ENCODE assay signal across 8 mouse cellular contexts in the genomic region with DNA sequence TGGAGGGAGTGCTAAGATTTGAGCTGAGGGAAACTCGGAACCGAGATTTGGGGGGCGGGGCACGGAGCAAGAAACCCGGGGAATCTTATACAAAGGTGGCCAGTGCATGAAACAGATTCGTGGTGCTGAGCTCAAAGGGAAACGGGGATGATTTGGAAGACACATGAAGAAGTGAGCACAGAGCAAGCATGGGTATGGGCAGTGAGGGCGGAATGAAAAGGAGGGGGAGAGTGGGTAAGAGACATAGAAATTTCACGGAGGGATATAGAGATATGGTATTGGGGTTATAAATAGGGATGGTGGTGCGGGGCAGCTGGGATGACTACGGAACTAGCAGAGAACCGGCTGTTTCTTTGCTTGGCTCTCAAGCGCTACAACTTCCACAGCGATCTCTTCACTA. TPM values are rescaled to one million over a fixed set of nuclear protein-coding genes. Genes with fewer than 3 reads are reported as not detected.
DNase-seq lines count a peak whose midpoint lies in the region; ATAC-seq and TF ChIP-seq lines count a peak whose summit lies in the region.

No protein-coding gene starts in this region.

- peak overlapping the region; percentile 74 for H3K4me2 ChIP-seq in heart, postnatal 0 days (ENCODE audit: low read depth, low read length)
- peak overlapping the region; percentile 42 for H3K4me2 ChIP-seq in embryonic facial prominence, embryonic 12.5 days (replicated peaks)

- H3K9me3 ChIP-seq in heart, postnatal 0 days (replicated peaks; ENCODE audit: control insufficient read depth, low read length): no peaks in the 10 kb centered on the region
- no peaks in the 10 kb centered on the region for H3K9me3 ChIP-seq in E14TG2a.4 (ENCODE audit: low read length)
- H3K9me3 ChIP-seq in embryonic facial prominence, embryonic 12.5 days: no peaks in the 10 kb centered on the region

- H3K27ac ChIP-seq in heart, postnatal 0 days (ENCODE audit: low read depth): no peak overlapping the region
- H3K27ac ChIP-seq in embryonic facial prominence, embryonic 12.5 days: peak overlapping the region; percentile 86
- no peak overlapping the region for H3K27ac ChIP-seq in olfactory bulb, adult 2 months (ENCODE audit: insufficient read depth, low read depth, low read length)

- H3K36me3 ChIP-seq in heart, postnatal 0 days (replicated peaks; ENCODE audit: control insufficient read depth, insufficient read depth, low read length): no peaks in the 10 kb centered on the region
- H3K36me3 ChIP-seq in E14TG2a.4 (ENCODE audit: insufficient read depth, low read length): no peaks in the 10 kb centered on the region
- no peaks in the 10 kb centered on the region for H3K36me3 ChIP-seq in embryonic facial prominence, embryonic 12.5 days

- H3K4me3 ChIP-seq in heart, postnatal 0 days (ENCODE audit: low read depth, low read length): peak overlapping the region; percentile 50
- H3K4me3 ChIP-seq in E14TG2a.4 (replicated peaks; ENCODE audit: low read length): peak overlapping the region; percentile 77
- H3K4me3 ChIP-seq in embryonic facial prominence, embryonic 12.5 days: peak overlapping the region; percentile 49
- H3K4me3 ChIP-seq in olfactory bulb, adult 2 months (ENCODE audit: insufficient read depth, low read depth, low read length): peak overlapping the region; percentile 58

- TF ChIP-seq CTCF in heart, postnatal 0 days (IDR thresholded peaks at IDR 0.05; ENCODE audit: low read depth): no peak
- no peak for TF ChIP-seq CTCF in E14TG2a.4 (conservative IDR thresholded peaks at IDR 0.05; ENCODE audit: low read length)
- no peak for TF ChIP-seq CTCF in olfactory bulb, adult 2 months (IDR thresholded peaks at IDR 0.05; ENCODE audit: insufficient read depth, low read depth, low read length)

- no peaks in the 10 kb centered on the region for H3K27me3 ChIP-seq in heart, postnatal 0 days (ENCODE audit: control insufficient read depth, insufficient read depth, low read length)
- H3K27me3 ChIP-seq in E14TG2a.4 (ENCODE audit: insufficient read depth, low read length): peaks cover 11% of the 10 kb centered on the region
- no peaks in the 10 kb centered on the region for H3K27me3 ChIP-seq in embryonic facial prominence, embryonic 12.5 days

- intact Hi-C loops in left cerebral cortex, postnatal 25 days (cut with DNase I): no loop called here

- TF ChIP-seq POLR2A in olfactory bulb, adult 2 months (IDR thresholded peaks at IDR 0.05; ENCODE audit: insufficient read depth, low read depth, low read length): no peak

- TF ChIP-seq EP300 in heart, postnatal 0 days (IDR thresholded peaks at IDR 0.05; ENCODE audit: low read depth): no peak

- no peak for DNase-seq in heart, postnatal 0 days (ENCODE audit: low spot score)
- DNase-seq in heart, adult 11 months: no peak
- peak; percentile 8 to 31 for DNase-seq in left cerebral cortex, postnatal 25 days (ENCODE audit: low spot score in 2 of 2)
- no peak for DNase-seq in spleen, postnatal 14 days (ENCODE audit: low spot score in 2 of 2)
- no peak for DNase-seq in adipocyte (ENCODE audit: low spot score)

- ATAC-seq in heart, postnatal 0 days (ENCODE audit: insufficient read depth, low read depth): no peak
- peak; percentile 69; the same call in 1 of the 2 replicates for ATAC-seq in embryonic facial prominence, embryonic 12.5 days (ENCODE audit: insufficient number of reproducible peaks, insufficient read depth, low FRiP score, low TSS enrichment)

- H3K9ac ChIP-seq in heart, postnatal 0 days (replicated peaks; ENCODE audit: low read depth, low read length): 0 out of 2 replicates have a peak overlapping the region, but pooled peaks have one; percentile 9
- peak overlapping the region; percentile 48 for H3K9ac ChIP-seq in embryonic facial prominence, embryonic 12.5 days

- 27% methylated on average over 14 of the region's 14 CpGs for WGBS in heart, postnatal 0 days
- WGBS in embryonic facial prominence, embryonic 12.5 days: 27% methylated on average over 14 of the region's 14 CpGs
- WGBS in olfactory bulb, adult 2 months: 19% methylated on average over 14 of the region's 14 CpGs

- no peaks in the 10 kb centered on the region for H3K4me1 ChIP-seq in heart, postnatal 0 days (ENCODE audit: control insufficient read depth, insufficient read depth)
- no peaks in the 10 kb centered on the region for H3K4me1 ChIP-seq in E14TG2a.4 (replicated peaks; ENCODE audit: low read depth, low read length)
- H3K4me1 ChIP-seq in embryonic facial prominence, embryonic 12.5 days: no peaks in the 10 kb centered on the region
- H3K4me1 ChIP-seq in olfactory bulb, adult 2 months (ENCODE audit: control insufficient read depth, insufficient read depth, low read length): no peaks in the 10 kb centered on the region

RNA-seq across cellular contexts. Expression of a gene that starts 0.6 kb away (rescaled TPM):
- total RNA-seq in heart, postnatal 0 days (2014; rRNA removed; ENCODE audit: low replicate concordance): 0.54 and 2.4 TPM in 2 replicates
- 2.0 and 2.4 TPM in 2 replicates for polyA plus RNA-seq in heart, postnatal 0 days (2015; fragmentation: Nextera tagmentation; extraction: Ambion mirVana)
- 40.7 and 44.2 TPM in 2 replicates for polyA plus RNA-seq in embryonic facial prominence, embryonic 12.5 days (2016; fragmentation: Nextera tagmentation; extraction: Ambion mirVana)
- total RNA-seq in left cerebral cortex, postnatal 25 days (2021): 1 to 10 TPM; 7.0 to 8.4 TPM
- not detected in 2 replicates for polyA plus RNA-seq in olfactory bulb, adult 2 months (2012; ENCODE audit: insufficient read depth, insufficient read length, low replicate concordance, missing spikeins)

Comparison
In these comparisons a context has a peak if more than half of its experiments do, and no peak if none do; other contexts are left out.
1. DNase-seq: peak in left cerebral cortex, postnatal 25 days (2 of 2); none in heart, postnatal 0 days (single experiment), heart, adult 11 months (single experiment), spleen, postnatal 14 days (0 of 2) and adipocyte (single experiment).
2. RNA of a gene that starts 0.6 kb away (polyA plus RNA-seq): 40.7 to 44.2 TPM in embryonic facial prominence, embryonic 12.5 days; 2.0 to 2.4 TPM in heart, postnatal 0 days and not detected in olfactory bulb, adult 2 months; every median in the first group is over 10 times any median in the second.
3. Peak in every context shown above with its lines, with median percentiles within 50 percentile points of each other: H3K4me3 ChIP-seq.